Comparison of ENCODE assay signal across 33 mouse cellular contexts in the genomic region with DNA sequence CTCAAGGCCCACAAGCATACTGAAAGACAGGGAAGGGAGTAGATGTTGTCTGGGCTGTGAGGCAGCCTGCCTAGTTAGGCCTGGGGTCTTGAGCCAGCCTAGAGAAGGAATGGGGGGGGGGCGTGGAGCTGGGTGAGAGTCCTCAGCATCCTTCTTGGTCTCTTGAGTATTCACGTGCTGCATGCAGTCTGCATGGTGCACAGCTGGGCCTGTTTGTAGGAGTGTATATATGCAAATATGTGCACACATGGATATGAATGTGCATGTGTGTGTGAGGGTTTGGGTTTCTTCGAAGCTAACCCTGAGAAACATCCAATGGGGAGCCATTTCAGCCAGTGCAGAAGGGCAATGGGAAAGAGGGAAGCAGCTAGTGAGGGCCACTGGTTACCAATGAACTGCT. TPM values are rescaled to one million over a fixed set of nuclear protein-coding genes. Genes with fewer than 3 reads are reported as not detected.
A peak's percentile ranks its signal among the peaks of the same experiment; 100 is the strongest.
DNase-seq lines count a peak whose midpoint lies in the region; ATAC-seq and TF ChIP-seq lines count a peak whose summit lies in the region.
"Had no signal": no experiment of that assay in that cellular context is flagged by ENCODE, and none has a peak within 500 bp of the region (broad histone marks: within the 10 kb centered on the region; RNA-seq: fewer than 3 reads in every experiment).

No protein-coding gene starts in this region.

- H3K36me3 ChIP-seq in liver, postnatal 0 days (replicated peaks; ENCODE audit: insufficient read depth, low read length): no peaks in the 10 kb centered on the region
- no peaks in the 10 kb centered on the region for H3K36me3 ChIP-seq in liver, embryonic 12.5 days
- no peaks in the 10 kb centered on the region for H3K36me3 ChIP-seq in midbrain, embryonic 14.5 days (ENCODE audit: control insufficient read depth, insufficient read depth, low read length)
- H3K36me3 ChIP-seq in midbrain, postnatal 0 days (ENCODE audit: insufficient read depth, low read length): peaks cover 10% of the 10 kb centered on the region; the same call in 1 of the 2 replicates
- H3K36me3 ChIP-seq: hindbrain, embryonic 12.5 days had no signal

- no peak overlapping the region for H3K4me2 ChIP-seq in liver, postnatal 0 days (ENCODE audit: low read depth, low read length)
- no peak overlapping the region for H3K4me2 ChIP-seq in liver, embryonic 12.5 days
- no peak overlapping the region for H3K4me2 ChIP-seq in midbrain, embryonic 14.5 days (ENCODE audit: low read length)
- H3K4me2 ChIP-seq in midbrain, postnatal 0 days (ENCODE audit: low read depth, low read length, poor library complexity, severe bottlenecking): no peak overlapping the region
- H3K4me2 ChIP-seq: heart, embryonic 11.5 days; hindbrain, embryonic 12.5 days had no signal

- 58% methylated on average over 3 of the region's 3 CpGs for WGBS in liver, postnatal 0 days (ENCODE audit: insufficient replicate concordance)
- 68% methylated on average over 3 of the region's 3 CpGs for WGBS in liver, embryonic 12.5 days (ENCODE audit: insufficient replicate concordance)
- WGBS in midbrain, embryonic 14.5 days: 55% methylated on average over 3 of the region's 3 CpGs
- 75% methylated on average over 3 of the region's 3 CpGs for WGBS in midbrain, postnatal 0 days
- 68% methylated on average over 3 of the region's 3 CpGs for WGBS in bone marrow, adult 2 months

- no peaks in the 10 kb centered on the region for H3K9me3 ChIP-seq in liver, postnatal 0 days (ENCODE audit: low read length)
- H3K9me3 ChIP-seq in liver, embryonic 12.5 days (replicated peaks): no peaks in the 10 kb centered on the region
- no peaks in the 10 kb centered on the region for H3K9me3 ChIP-seq in midbrain, embryonic 14.5 days (ENCODE audit: control insufficient read depth, low read length)
- no peaks in the 10 kb centered on the region for H3K9me3 ChIP-seq in midbrain, postnatal 0 days (ENCODE audit: low read length)
- H3K9me3 ChIP-seq: hindbrain, embryonic 12.5 days had no signal

- no peak for TF ChIP-seq EP300 in liver, postnatal 0 days (IDR thresholded peaks at IDR 0.05; ENCODE audit: low read depth)

- peak overlapping the region; percentile 84 for H3K27ac ChIP-seq in liver, postnatal 0 days (ENCODE audit: low read depth)
- no peak overlapping the region for H3K27ac ChIP-seq in liver, embryonic 12.5 days
- H3K27ac ChIP-seq in midbrain, embryonic 14.5 days (replicated peaks; ENCODE audit: low read depth, low read length): peak overlapping the region; percentile 63
- H3K27ac ChIP-seq in midbrain, postnatal 0 days (ENCODE audit: low read depth, low read length): no peak overlapping the region
- peak overlapping the region; percentile 95; the same call in 1 of the 2 replicates for H3K27ac ChIP-seq in bone marrow, adult 2 months (ENCODE audit: control insufficient read depth, insufficient read depth, low read depth, low read length, poor library complexity)
- H3K27ac ChIP-seq: gastrocnemius, adult 2 months; hindbrain, postnatal 0 days had no signal

- DNase-seq in liver, postnatal 0 days: no peak
- DNase-seq in midbrain, embryonic 14.5 days: no peak
- DNase-seq in midbrain, postnatal 0 days (ENCODE audit: low spot score): no peak
- peak; percentile 38 for DNase-seq in A20 (ENCODE audit: low read depth, low spot score)
- DNase-seq: adrenal gland, adult 8-10 months; adrenal gland, postnatal 25 days; cerebellum, adult 18-20 months; cerebellum, adult 9-10 months; cerebellum, postnatal 14 days; forebrain, postnatal 0 days; gastrocnemius, adult 2 months; gastrocnemius, postnatal 14 days; heart, adult 11 months had no signal

- peak; percentile 62; the same call in 1 of the 2 replicates for ATAC-seq in liver, postnatal 0 days
- ATAC-seq in liver, embryonic 12.5 days: no peak
- ATAC-seq in midbrain, embryonic 14.5 days (ENCODE audit: low FRiP score, low TSS enrichment): no peak
- no peak for ATAC-seq in midbrain, postnatal 0 days (ENCODE audit: low FRiP score)
- no peak for ATAC-seq in erythroblast, adult 5-6 weeks (replicated peaks; ENCODE audit: low FRiP score, poor library complexity, severe bottlenecking)
- ATAC-seq: CD4-positive, CD25-positive, alpha-beta regulatory T cell, adult 4 months; forebrain, embryonic 14.5 days; forebrain, postnatal 0 days; hindbrain, postnatal 0 days had no signal

- TF ChIP-seq POLR2A in bone marrow, adult 2 months (IDR thresholded peaks at IDR 0.05; ENCODE audit: borderline replicate concordance, control insufficient read depth, low read depth, low read length): no peak

- H3K27me3 ChIP-seq in liver, postnatal 0 days (ENCODE audit: insufficient read depth, low read length): no peaks in the 10 kb centered on the region
- H3K27me3 ChIP-seq in liver, embryonic 12.5 days (replicated peaks): peaks cover 49% of the 10 kb centered on the region
- H3K27me3 ChIP-seq in midbrain, embryonic 14.5 days (ENCODE audit: control insufficient read depth, insufficient read depth, low read length): no peaks in the 10 kb centered on the region
- no peaks in the 10 kb centered on the region for H3K27me3 ChIP-seq in midbrain, postnatal 0 days (ENCODE audit: insufficient read depth, low read length)

- H3K4me3 ChIP-seq in liver, postnatal 0 days (ENCODE audit: low read depth, low read length): no peak overlapping the region
- no peak overlapping the region for H3K4me3 ChIP-seq in liver, embryonic 12.5 days
- H3K4me3 ChIP-seq in midbrain, embryonic 14.5 days (replicated peaks; ENCODE audit: low read depth, low read length): no peak overlapping the region
- no peak overlapping the region for H3K4me3 ChIP-seq in midbrain, postnatal 0 days (ENCODE audit: low read depth, low read length)
- no peak overlapping the region for H3K4me3 ChIP-seq in bone marrow, adult 2 months (replicated peaks; ENCODE audit: control insufficient read depth, low read depth, low read length)
- H3K4me3 ChIP-seq: gastrocnemius, adult 2 months; hindbrain, embryonic 12.5 days had no signal

- no peak overlapping the region for H3K9ac ChIP-seq in liver, postnatal 0 days (replicated peaks)
- no peak overlapping the region for H3K9ac ChIP-seq in liver, embryonic 12.5 days
- no peak overlapping the region for H3K9ac ChIP-seq in midbrain, embryonic 14.5 days (replicated peaks; ENCODE audit: low read length)
- no peak overlapping the region for H3K9ac ChIP-seq in midbrain, postnatal 0 days (replicated peaks; ENCODE audit: low read length, poor library complexity, severe bottlenecking)
- H3K9ac ChIP-seq: forebrain, postnatal 0 days; hindbrain, embryonic 12.5 days had no signal

- no peaks in the 10 kb centered on the region for H3K4me1 ChIP-seq in liver, postnatal 0 days (ENCODE audit: insufficient read depth)
- no peaks in the 10 kb centered on the region for H3K4me1 ChIP-seq in liver, embryonic 12.5 days
- peaks cover 11% of the 10 kb centered on the region; the same call in 1 of the 2 replicates for H3K4me1 ChIP-seq in midbrain, embryonic 14.5 days (ENCODE audit: control insufficient read depth, insufficient read depth, low read length)
- H3K4me1 ChIP-seq in midbrain, postnatal 0 days (ENCODE audit: insufficient read depth, low read length): no peaks in the 10 kb centered on the region
- H3K4me1 ChIP-seq in bone marrow, adult 2 months (ENCODE audit: control insufficient read depth, insufficient read depth, low read length): peaks cover 4% of the 10 kb centered on the region; the same call in 1 of the 2 replicates

- TF ChIP-seq CTCF in liver, postnatal 0 days (IDR thresholded peaks at IDR 0.05; ENCODE audit: low read depth): no peak
- no peak for TF ChIP-seq CTCF in midbrain, postnatal 0 days (IDR thresholded peaks at IDR 0.05)
- no peak for TF ChIP-seq CTCF in bone marrow, adult 2 months (IDR thresholded peaks at IDR 0.05; ENCODE audit: control insufficient read depth, insufficient read depth, low read length)

RNA-seq across cellular contexts. Expression of gene Syndig1l, which starts 22.6 kb away (rescaled TPM):
- 0.04 TPM in 1 of 2 replicates, not detected in the other for polyA plus RNA-seq in liver, postnatal 0 days (2015; fragmentation: Nextera tagmentation; extraction: Ambion mirVana)
- not detected in 2 replicates for polyA plus RNA-seq in liver, embryonic 12.5 days (2016; fragmentation: Nextera tagmentation; extraction: Ambion mirVana)
- polyA plus RNA-seq in midbrain, embryonic 14.5 days (2014; fragmentation: Nextera tagmentation; extraction: Ambion mirVana): 8.4 and 10.5 TPM in 2 replicates
- 29.3 and 32.0 TPM in 2 replicates for total RNA-seq in midbrain, postnatal 0 days (2014; rRNA removed)
- polyA plus RNA-seq in midbrain, postnatal 0 days (2015; fragmentation: Nextera tagmentation; extraction: Ambion mirVana): 15.7 and 17.4 TPM in 2 replicates
- polyA plus RNA-seq in bone marrow, adult 2 months (2011; ENCODE audit: insufficient read depth, insufficient read length, low replicate concordance, missing spikeins): 1.3 and 2.4 TPM in 2 replicates
- 1.3 TPM in 1 of 2 replicates, not detected in the other for total RNA-seq in erythroblast, adult 5-6 weeks (2015; ENCODE audit: low replicate concordance)
- not detected in 2 replicates for total RNA-seq in erythroblast, adult 5-6 weeks (2017; ENCODE audit: low replicate concordance)
- total RNA-seq: adrenal gland, adult 8-10 months; adrenal gland, postnatal 25 days; gastrocnemius, adult 2 months; gastrocnemius, postnatal 14 days; gastrocnemius, postnatal 4 days; heart, adult 8-10 months; heart, postnatal 25 days; hematopoietic stem cell, adult 5-6 weeks had no signal
- polyA plus RNA-seq: activated CD4-positive, CD25-positive, alpha-beta regulatory T cell, adult 4 months; C2C12; embryonic facial prominence, embryonic 11.5 days; heart, embryonic 11.5 days; heart, embryonic 14.5 days; heart, postnatal 0 days had no signal

RNA-seq across cellular contexts. Expression of gene Vrtn, which starts 35.2 kb away (rescaled TPM):
- not detected in 2 replicates for polyA plus RNA-seq in liver, postnatal 0 days (2015; fragmentation: Nextera tagmentation; extraction: Ambion mirVana)
- polyA plus RNA-seq in liver, embryonic 12.5 days (2016; fragmentation: Nextera tagmentation; extraction: Ambion mirVana): not detected in 2 replicates
- 0.32 TPM in 1 of 2 replicates, not detected in the other for polyA plus RNA-seq in midbrain, embryonic 14.5 days (2014; fragmentation: Nextera tagmentation; extraction: Ambion mirVana)
- not detected in 2 replicates for total RNA-seq in midbrain, postnatal 0 days (2014; rRNA removed)
- polyA plus RNA-seq in midbrain, postnatal 0 days (2015; fragmentation: Nextera tagmentation; extraction: Ambion mirVana): not detected in 2 replicates
- polyA plus RNA-seq in bone marrow, adult 2 months (2011; ENCODE audit: insufficient read depth, insufficient read length, low replicate concordance, missing spikeins): not detected in 2 replicates
- total RNA-seq in erythroblast, adult 5-6 weeks (2015; ENCODE audit: low replicate concordance): not detected in 2 replicates
- not detected in 2 replicates for total RNA-seq in erythroblast, adult 5-6 weeks (2017; ENCODE audit: low replicate concordance)
- total RNA-seq: adrenal gland, adult 8-10 months; adrenal gland, postnatal 25 days; forebrain, postnatal 0 days; gastrocnemius, adult 2 months; gastrocnemius, postnatal 14 days; gastrocnemius, postnatal 4 days; heart, adult 8-10 months; heart, postnatal 25 days; hindbrain, postnatal 0 days had no signal
- polyA plus RNA-seq: activated CD4-positive, CD25-positive, alpha-beta regulatory T cell, adult 4 months; C2C12; CD4-positive, CD25-positive, alpha-beta regulatory T cell, adult 4 months; embryonic facial prominence, embryonic 11.5 days; embryonic facial prominence, embryonic 14.5 days; forebrain, embryonic 11.5 days; forebrain, embryonic 14.5 days; frontal cortex, adult 2 months; heart, embryonic 11.5 days; heart, embryonic 14.5 days; heart, postnatal 0 days; hindbrain, embryonic 12.5 days; hindbrain, postnatal 0 days had no signal

RNA-seq across cellular contexts. Expression of gene Abcd4, which starts 58.8 kb away (rescaled TPM):
- 2.1 and 2.7 TPM in 2 replicates for polyA plus RNA-seq in liver, postnatal 0 days (2015; fragmentation: Nextera tagmentation; extraction: Ambion mirVana)
- polyA plus RNA-seq in liver, embryonic 12.5 days (2016; fragmentation: Nextera tagmentation; extraction: Ambion mirVana): 5.6 and 5.9 TPM in 2 replicates
- 8.6 and 8.7 TPM in 2 replicates for polyA plus RNA-seq in midbrain, embryonic 14.5 days (2014; fragmentation: Nextera tagmentation; extraction: Ambion mirVana)
- total RNA-seq in midbrain, postnatal 0 days (2014; rRNA removed): 6.8 and 10.0 TPM in 2 replicates
- polyA plus RNA-seq in midbrain, postnatal 0 days (2015; fragmentation: Nextera tagmentation; extraction: Ambion mirVana): 9.0 and 10.4 TPM in 2 replicates
- 4.0 and 7.7 TPM in 2 replicates for polyA plus RNA-seq in bone marrow, adult 2 months (2011; ENCODE audit: insufficient read depth, insufficient read length, low replicate concordance, missing spikeins)
- total RNA-seq in erythroblast, adult 5-6 weeks (2015; ENCODE audit: low replicate concordance): 0.38 and 2.3 TPM in 2 replicates
- 0.77 and 2.0 TPM in 2 replicates for total RNA-seq in erythroblast, adult 5-6 weeks (2017; ENCODE audit: low replicate concordance)

Comparison
In these comparisons a context has a peak if more than half of its experiments do, and no peak if none do; other contexts are left out.
1. H3K27ac ChIP-seq: peak in liver, postnatal 0 days (single experiment), midbrain, embryonic 14.5 days (single experiment) and bone marrow, adult 2 months (single experiment); none in liver, embryonic 12.5 days (single experiment) and midbrain, postnatal 0 days (single experiment).